Mouse (Mus musculus) hindbrain, embryonic 13.5 days (tissue): ENCODE results near the gene Rps7. TPM values are rescaled to one million over a fixed set of nuclear protein-coding genes. Genes with fewer than 3 reads are reported as not detected.

ENCODE experiments used
- microRNA-seq: library from miRNA; unstranded; fragments of <30 nt; microRNA quantifications from one replicate; pipeline ENCODE4, GENCODE M21; 2016
- polyA plus RNA-seq: library from polyadenylated mRNA; unstranded; fragments of >200 nt; fragmentation: Nextera tagmentation; extraction: Ambion mirVana; gene quantifications from 2 replicates; pipeline ENCODE4 v1.2.1, GENCODE M21; 2015

Gene Rps7
- polyA plus RNA-seq, 1 experiment from 2014 or later: 548 TPM

Small RNA genes lying within 50 kb of the gene (microRNA-seq; reads per million reads assigned to microRNA genes)
- not detected for gene Mir6937

Other genes starting within 250 kb of the Rps7 start
- 0.30 TPM in 1 of 2 replicates, not detected in the other for gene Dcdc2c, start 83.6 kb downstream of the Rps7 start, polyA plus RNA-seq
- gene Allc, start 53.4 kb downstream of the Rps7 start, polyA plus RNA-seq: 0.27 TPM in 1 of 2 replicates, not detected in the other
- 1.1 and 1.5 TPM in 2 replicates for gene Colec11, start 12.6 kb downstream of the Rps7 start, polyA plus RNA-seq
- 22.5 and 27.1 TPM in 2 replicates for gene Rnaseh1, start 13.6 kb upstream of the Rps7 start, polyA plus RNA-seq
- 31.5 and 33.7 TPM in 2 replicates for gene Adi1, start 39.3 kb upstream of the Rps7 start, polyA plus RNA-seq
- gene Trappc12, start 114.5 kb upstream of the Rps7 start, polyA plus RNA-seq: 41.9 and 44.0 TPM in 2 replicates
- gene Eipr1, start 115.8 kb upstream of the Rps7 start, polyA plus RNA-seq: 69.7 and 76.9 TPM in 2 replicates